In genomic region chr12:77052853-77053252, GRCm38 (mm10) we compare ENCODE assay signal across 9 mouse cellular contexts.
DNase-seq lines count a peak whose midpoint lies in the region; ATAC-seq and TF ChIP-seq lines count a peak whose summit lies in the region.
"Had no signal": no experiment of that assay in that cellular context is flagged by ENCODE, and none has a peak within 500 bp of the region (broad histone marks: within the 10 kb centered on the region; RNA-seq: fewer than 3 reads in every experiment).

No protein-coding gene starts in this region.

- no peaks in the 10 kb centered on the region for H3K9me3 ChIP-seq in heart, embryonic 11.5 days (replicated peaks; ENCODE audit: control insufficient read depth, low read length)

- no peak overlapping the region for H3K9ac ChIP-seq in heart, adult 2 months (ENCODE audit: low read depth, low read length)
- no peak overlapping the region for H3K9ac ChIP-seq in heart, embryonic 11.5 days (ENCODE audit: low read depth, low read length)

- no peaks in the 10 kb centered on the region for H3K27me3 ChIP-seq in heart, adult 2 months (ENCODE audit: control insufficient read depth, insufficient read depth, low read length)
- H3K27me3 ChIP-seq in heart, embryonic 11.5 days (ENCODE audit: control insufficient read depth, insufficient read depth, low read length): peaks cover 16% of the 10 kb centered on the region

- TF ChIP-seq POLR2A in heart, adult 2 months (IDR thresholded peaks at IDR 0.05; ENCODE audit: insufficient read depth, low read depth, low read length): no peak

- 60% methylated on average over 6 of the region's 6 CpGs for WGBS in heart, adult 2 months
- WGBS in heart, embryonic 11.5 days (ENCODE audit: insufficient replicate concordance): 55% methylated on average over 6 of the region's 6 CpGs

- H3K4me3 ChIP-seq in heart, adult 2 months: no peak overlapping the region
- H3K4me3 ChIP-seq in heart, embryonic 11.5 days (ENCODE audit: low read depth, low read length): no peak overlapping the region

- no peak overlapping the region for H3K27ac ChIP-seq in heart, adult 2 months
- no peak overlapping the region for H3K27ac ChIP-seq in heart, embryonic 11.5 days (ENCODE audit: low read depth, low read length)
- H3K27ac ChIP-seq: macrophage had no signal

- no peaks in the 10 kb centered on the region for H3K79me2 ChIP-seq in heart, adult 2 months (replicated peaks; ENCODE audit: control insufficient read depth, insufficient read depth, low read length)

- peak; percentile 80 for TF ChIP-seq CTCF in heart, adult 2 months (IDR thresholded peaks at IDR 0.05)

- no peak overlapping the region for H3K4me2 ChIP-seq in heart, embryonic 11.5 days

- no peak for TF ChIP-seq EP300 in heart, adult 2 months (IDR thresholded peaks at IDR 0.05; ENCODE audit: insufficient read depth, low read depth, low read length)

- H3K36me3 ChIP-seq in heart, adult 2 months (ENCODE audit: control insufficient read depth, insufficient read depth, low read length): no peaks in the 10 kb centered on the region
- H3K36me3 ChIP-seq in heart, embryonic 11.5 days (ENCODE audit: control insufficient read depth, insufficient read depth, low read length): no peaks in the 10 kb centered on the region

- peaks cover 4% of the 10 kb centered on the region for H3K4me1 ChIP-seq in heart, adult 2 months (ENCODE audit: control insufficient read depth, insufficient read depth, low read length)
- 0 out of 2 replicates have a peak, but pooled peaks cover 2% of the 10 kb centered on the region for H3K4me1 ChIP-seq in heart, embryonic 11.5 days (ENCODE audit: control insufficient read depth, insufficient read depth, low read length)

- ATAC-seq in heart, embryonic 11.5 days (replicated peaks; ENCODE audit: insufficient number of reproducible peaks, low FRiP score, low TSS enrichment): no peak
- ATAC-seq in megakaryocyte, adult 5-6 weeks (ENCODE audit: poor library complexity, severe bottlenecking): peak; percentile 91

- intact Hi-C loops in heart, adult 2 months (cut with DNase I): no loop called here
- intact Hi-C loops in heart, postnatal 36 days (cut with DNase I): loop anchor here (2.0 kb wide), 1 partner anchor 186 kb away; the partner anchor contains the start of gene Fut8

- peak; percentile 64 to 71 for DNase-seq in heart, adult 2 months
- peak; percentile 87 for DNase-seq in adipocyte (ENCODE audit: low spot score)
- peak; percentile 49 for DNase-seq in embryo, embryonic 11 days
- peak; percentile 66 to 67 for DNase-seq in heart, postnatal 36 days
- peak; percentile 52 to 63 for DNase-seq in layer of hippocampus, postnatal 14 days (ENCODE audit: low spot score in 2 of 2)
- peak; percentile 77 for DNase-seq in testis, postnatal 10 days (ENCODE audit: low spot score)
